Mouse (Mus musculus) intestine, embryonic 14.5 days (tissue): Measurements from ENCODE around the gene Il13ra1. TPM values are rescaled to one million over a fixed set of nuclear protein-coding genes. Genes with fewer than 3 reads are reported as not detected.

Experiments used
- ATAC-seq: fragments of 200-750 bp; cut with Nextera tagmentation; replicated peaks from 2 replicates; pipeline ENCODE4 v1.8.0; 2017; ENCODE audit warnings: low read depth, moderate number of reproducible peaks, moderate TSS enrichment, moderate library complexity; ENCODE audit not compliant: low FRiP score, low TSS enrichment
- DNase-seq: peaks from one replicate; pipeline ENCODE4 v3.0.0-alpha.2; 2018; ENCODE audit warnings: low spot score
- H3K27ac ChIP-seq: fragments of 300-500 bp; sonication (generic); 2 replicates; pipeline ENCODE4 v1.5.1; 2014; ENCODE audit warnings: low read depth, mild to moderate bottlenecking, control low read depth
- H3K27me3 ChIP-seq: fragments of 300-500 bp; sonication (generic); replicated peaks from 2 replicates; pipeline ENCODE4 v1.6.1; 2014; ENCODE audit warnings: low read length, control low read depth; ENCODE audit not compliant: control insufficient read depth, insufficient read depth
- H3K36me3 ChIP-seq: fragments of 300-500 bp; sonication (generic); 2 replicates; pipeline ENCODE4 v1.6.1; 2014; ENCODE audit warnings: low read length, control low read depth; ENCODE audit not compliant: control insufficient read depth, insufficient read depth
- H3K4me1 ChIP-seq: fragments of 300-500 bp; sonication (generic); replicated peaks from 2 replicates; pipeline ENCODE4 v1.6.1; 2014; ENCODE audit warnings: low read length, control low read depth, mixed read lengths; ENCODE audit not compliant: control insufficient read depth, insufficient read depth
- H3K4me2 ChIP-seq: fragments of 300-500 bp; sonication (generic); 2 replicates; pipeline ENCODE4 v1.6.1; 2014; ENCODE audit warnings: low read length
- H3K4me3 ChIP-seq: fragments of 300-500 bp; sonication (generic); 2 replicates; pipeline ENCODE4 v1.5.1; 2014; ENCODE audit warnings: low read depth, low read length, control low read depth, mixed read lengths
- H3K9ac ChIP-seq: fragments of 300-500 bp; sonication (generic); 2 replicates; pipeline ENCODE4 v1.6.1; 2014; ENCODE audit warnings: mild to moderate bottlenecking, low read length
- H3K9me3 ChIP-seq: fragments of 300-500 bp; sonication (generic); 2 replicates; pipeline ENCODE4 v1.6.1; 2016; ENCODE audit warnings: low read length, control low read depth; ENCODE audit not compliant: control insufficient read depth
- WGBS: fragments of 180-500 bp; shearing (Covaris S2); extraction: QIAGEN DNeasy Blood & Tissue Kit; methylation state at CpG from one replicate; pipeline ENCODE4 v1.1.7; 2014; 5-methylcytosine and 5-hydroxymethylcytosine counted together
- polyA plus RNA-seq: library from polyadenylated mRNA; unstranded; fragments of >200 nt; fragmentation: Nextera tagmentation; extraction: Ambion mirVana; gene quantifications from 2 replicates; pipeline ENCODE4 v1.2.1, GENCODE M21; 2014

The Il13ra1 gene
- polyA plus RNA-seq, 1 experiment from 2014 or later: 25.9 TPM

GRCm38 (mm10) chrX:36112422-36112750, 476 bp downstream of the Il13ra1 start:
- Histone ChIP-seq H3K4me1 (no peaks in the 10 kb centered on the region), H3K27ac (no peak overlapping the region), H3K4me2 (peak overlapping the region; percentile 59), H3K36me3 (no peaks in the 10 kb centered on the region), H3K9me3 (no peaks in the 10 kb centered on the region), H3K4me3 (peak overlapping the region; percentile 50), H3K27me3 (no peaks in the 10 kb centered on the region), H3K9ac (peak overlapping the region; percentile 42)
- ATAC-seq: no peak
- no peak for DNase-seq
- WGBS: 19% methylated on average over 9 of the region's 9 CpGs

- Histone ChIP-seq H3K9me3 (no peaks in the 10 kb centered on the region), H3K9ac (no peak overlapping the region), H3K4me1 (no peaks in the 10 kb centered on the region), H3K27me3 (no peaks in the 10 kb centered on the region), H3K4me3 (no peak overlapping the region), H3K27ac (no peak overlapping the region), H3K36me3 (no peaks in the 10 kb centered on the region), H3K4me2 (no peak overlapping the region)
- no peak for DNase-seq
- 88% methylated on average over 4 of the region's 4 CpGs for WGBS
- ATAC-seq: no peak
These were observed 3.3 kb downstream of the Il13ra1 start for GRCm38 (mm10) chrX:36115171-36115570.

GRCm38 (mm10) chrX:36129037-36129770, 17.3 kb downstream of the Il13ra1 start:
- no peak overlapping the region for H3K4me2 ChIP-seq
- 63% methylated on average over 11 of the region's 11 CpGs for WGBS
- no peak overlapping the region for H3K27ac ChIP-seq
- no peaks in the 10 kb centered on the region for H3K4me1 ChIP-seq
- H3K9ac ChIP-seq: no peak overlapping the region
- ATAC-seq: no peak
- DNase-seq: no peak
- H3K9me3 ChIP-seq: no peaks in the 10 kb centered on the region
- no peak overlapping the region for H3K4me3 ChIP-seq
- H3K27me3 ChIP-seq: no peaks in the 10 kb centered on the region
- no peaks in the 10 kb centered on the region for H3K36me3 ChIP-seq

- Histone ChIP-seq H3K4me2 (no peak overlapping the region), H3K4me1 (no peaks in the 10 kb centered on the region), H3K27me3 (no peaks in the 10 kb centered on the region), H3K4me3 (no peak overlapping the region), H3K9me3 (no peaks in the 10 kb centered on the region), H3K36me3 (no peaks in the 10 kb centered on the region), H3K9ac (no peak overlapping the region), H3K27ac (no peak overlapping the region)
- no peak for DNase-seq
- ATAC-seq: no peak
- WGBS: 63% methylated on average over 1 of the region's 1 CpGs
These were observed 17.8 kb downstream of the Il13ra1 start for GRCm38 (mm10) chrX:36129771-36130108.

DNA sequence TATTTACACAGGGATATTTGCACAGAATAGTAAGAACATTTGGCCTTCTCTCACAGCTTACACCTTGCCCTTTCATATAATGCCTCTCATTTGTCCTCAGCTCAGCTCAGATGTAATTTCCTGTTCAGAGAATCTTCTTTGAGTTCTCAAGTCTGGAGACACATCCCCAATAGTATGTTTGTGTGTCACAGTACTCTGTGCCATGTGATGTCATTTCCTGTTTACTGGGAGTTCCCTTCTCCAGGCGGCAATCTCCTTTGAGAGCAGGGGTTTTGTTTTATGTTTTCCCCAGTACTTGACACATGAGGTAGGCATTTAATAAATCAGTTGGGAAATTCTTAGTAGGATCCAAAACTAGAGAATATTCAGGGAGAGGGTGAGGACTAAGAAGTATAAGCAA, 24.4 kb downstream of the Il13ra1 start:
- WGBS: 29% methylated on average over 1 of the region's 1 CpGs
- ATAC-seq: no peak
- no peak for DNase-seq

DNA sequence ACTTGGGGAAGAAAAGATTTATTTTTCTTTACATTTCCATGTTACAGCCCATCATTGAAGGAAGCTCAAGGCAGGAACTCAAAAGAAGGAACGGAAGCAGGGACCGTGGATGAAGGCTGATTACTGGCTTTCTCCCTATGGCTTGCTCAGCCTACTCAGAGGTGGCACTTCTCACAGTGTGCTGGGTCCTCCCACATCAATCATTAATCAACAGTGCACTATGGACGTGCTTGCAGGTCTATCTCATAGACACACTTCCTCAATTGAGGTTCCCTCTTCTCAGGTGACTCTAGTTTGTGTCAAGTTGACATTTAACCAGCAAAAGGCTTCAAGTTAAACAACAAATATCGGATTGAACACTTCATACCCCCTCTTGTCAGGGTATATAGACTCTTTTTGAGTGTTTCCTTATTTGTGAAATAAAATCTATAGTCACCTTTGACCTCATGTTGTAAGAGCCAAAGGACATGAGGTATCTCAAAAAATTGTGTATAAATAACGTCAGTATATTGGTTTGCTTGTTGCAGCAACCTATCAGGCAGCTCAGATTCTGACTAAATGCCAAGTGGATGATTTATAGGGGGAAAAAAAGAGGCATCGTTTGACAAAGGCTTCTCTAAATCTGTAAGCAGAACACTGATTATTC, 30.2 kb downstream of the Il13ra1 start:
- DNase-seq (no peak), ATAC-seq (no peak)
- Histone ChIP-seq H3K27me3 (no peaks in the 10 kb centered on the region), H3K4me3 (no peak overlapping the region), H3K9ac (no peak overlapping the region), H3K36me3 (no peaks in the 10 kb centered on the region), H3K27ac (no peak overlapping the region), H3K4me2 (no peak overlapping the region), H3K9me3 (no peaks in the 10 kb centered on the region), H3K4me1 (no peaks in the 10 kb centered on the region)
- 67% methylated on average over 6 of the region's 6 CpGs for WGBS

More for the DNA sequence above, 24.4 kb downstream of the Il13ra1 start:
- Histone ChIP-seq H3K9ac (no peak overlapping the region), H3K4me1 (no peaks in the 10 kb centered on the region; the same call in 1 of the 2 replicates), H3K4me3 (no peak overlapping the region), H3K36me3 (no peaks in the 10 kb centered on the region), H3K4me2 (no peak overlapping the region), H3K27me3 (no peaks in the 10 kb centered on the region), H3K9me3 (no peaks in the 10 kb centered on the region), H3K27ac (no peak overlapping the region)

DNA sequence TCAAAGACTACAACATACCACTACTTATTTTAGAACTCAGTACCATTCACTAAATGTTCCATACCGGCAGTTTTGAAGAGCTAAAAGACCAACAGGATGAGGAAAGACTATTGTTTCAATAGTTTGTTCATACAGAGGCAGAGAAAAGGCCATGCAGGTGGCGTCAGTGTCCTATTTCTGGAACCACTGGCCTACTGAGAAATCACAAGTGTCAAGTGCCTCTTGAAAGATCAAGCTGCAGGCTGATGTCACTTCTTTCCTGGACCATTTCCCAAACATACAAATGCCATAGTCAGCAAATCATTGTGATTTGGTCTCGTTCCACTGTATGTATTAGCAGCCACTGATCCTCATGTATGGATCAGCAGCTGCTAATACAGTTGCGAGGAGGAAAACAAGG, 34.8 kb downstream of the Il13ra1 start:
- Histone ChIP-seq H3K4me2 (no peak overlapping the region), H3K9me3 (no peaks in the 10 kb centered on the region), H3K4me3 (no peak overlapping the region), H3K4me1 (no peaks in the 10 kb centered on the region), H3K27ac (no peak overlapping the region; the same call in 1 of the 2 replicates), H3K36me3 (no peaks in the 10 kb centered on the region), H3K9ac (no peak overlapping the region), H3K27me3 (no peaks in the 10 kb centered on the region)
- ATAC-seq (no peak), DNase-seq (no peak)
- WGBS: 61% methylated on average over 4 of the region's 4 CpGs

DNA sequence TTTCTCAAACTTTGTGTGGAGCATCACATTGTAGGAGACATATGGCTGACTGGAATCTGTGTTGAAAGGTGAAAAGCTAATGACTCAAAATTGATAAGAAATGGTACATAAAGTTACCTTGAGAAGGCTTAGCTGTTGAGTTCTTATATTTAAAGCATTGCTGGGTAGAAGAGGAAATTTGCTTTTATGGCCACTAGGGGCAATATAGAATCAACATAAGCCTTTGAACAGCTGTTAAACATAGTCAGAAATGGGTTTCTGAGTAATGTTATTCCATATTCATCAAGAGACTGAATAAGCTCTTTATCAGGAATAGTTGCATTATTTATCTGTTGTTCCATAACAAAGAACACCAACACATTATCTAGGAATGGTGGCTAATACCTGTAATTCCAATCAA, 38.2 kb downstream of the Il13ra1 start:
- Histone ChIP-seq H3K36me3 (no peaks in the 10 kb centered on the region), H3K4me2 (no peak overlapping the region), H3K9me3 (no peaks in the 10 kb centered on the region), H3K4me3 (no peak overlapping the region), H3K27me3 (no peaks in the 10 kb centered on the region), H3K9ac (no peak overlapping the region), H3K4me1 (no peaks in the 10 kb centered on the region), H3K27ac (no peak overlapping the region)
- ATAC-seq (no peak), DNase-seq (no peak)

- no peak for DNase-seq
- H3K27ac ChIP-seq: no peak overlapping the region
- H3K36me3 ChIP-seq: no peaks in the 10 kb centered on the region
- no peak overlapping the region for H3K4me3 ChIP-seq
- H3K9ac ChIP-seq: no peak overlapping the region
- H3K4me1 ChIP-seq: no peaks in the 10 kb centered on the region
- no peaks in the 10 kb centered on the region for H3K27me3 ChIP-seq
- WGBS: 57% methylated on average over 2 of the region's 2 CpGs
- no peak for ATAC-seq
- no peaks in the 10 kb centered on the region for H3K9me3 ChIP-seq
- no peak overlapping the region for H3K4me2 ChIP-seq
These were observed 44.8 kb downstream of the Il13ra1 start for GRCm38 (mm10) chrX:36156677-36157076.
